Mouse (Mus musculus): ENCODE data around the gene Creb3l2. TPM values are rescaled to one million over a fixed set of nuclear protein-coding genes. Genes with fewer than 3 reads are reported as not detected.

Creb3l2 gene
- polyA plus RNA-seq, 1 experiment from 2014 or later = 5.1 TPM

- no peaks in the 10 kb centered on the region for H3K9me3 ChIP-seq (replicated peaks)
- WGBS (ENCODE audit: insufficient replicate concordance) = 57% methylated on average over 3 of the region's 3 CpGs
- H3K36me3 ChIP-seq = peaks cover 27% of the 10 kb centered on the region
- no peaks in the 10 kb centered on the region for H3K27me3 ChIP-seq (replicated peaks)
- no peak overlapping the region for H3K4me3 ChIP-seq
- no peaks in the 10 kb centered on the region; the same call in 1 of the 2 replicates for H3K4me1 ChIP-seq
- no peak for ATAC-seq
- H3K27ac ChIP-seq = no peak overlapping the region
- no peak overlapping the region for H3K9ac ChIP-seq
- H3K4me2 ChIP-seq = no peak overlapping the region
Observed at GRCm38 (mm10) chr6:37329376-37329775, 112.6 kb downstream of the Creb3l2 start.

GRCm38 (mm10) chr6:37328671-37329070, 113.3 kb downstream of the Creb3l2 start:
- peaks cover 20% of the 10 kb centered on the region; the same call in 1 of the 2 replicates for H3K36me3 ChIP-seq
- H3K27me3 ChIP-seq (replicated peaks) = no peaks in the 10 kb centered on the region
- WGBS (ENCODE audit: insufficient replicate concordance) = 60% methylated on average over 7 of the region's 7 CpGs
- no peak overlapping the region for H3K4me3 ChIP-seq
- H3K9ac ChIP-seq = no peak overlapping the region
- H3K4me2 ChIP-seq = no peak overlapping the region
- ATAC-seq = no peak
- no peaks in the 10 kb centered on the region for H3K9me3 ChIP-seq (replicated peaks)
- no peak overlapping the region for H3K27ac ChIP-seq
- no peaks in the 10 kb centered on the region; the same call in 1 of the 2 replicates for H3K4me1 ChIP-seq

GRCm38 (mm10) chr6:37327519-37327918, 114.4 kb downstream of the Creb3l2 start:
- peaks cover 13% of the 10 kb centered on the region; the same call in 1 of the 2 replicates for H3K36me3 ChIP-seq
- H3K4me2 ChIP-seq = no peak overlapping the region
- no peaks in the 10 kb centered on the region for H3K9me3 ChIP-seq (replicated peaks)
- no peaks in the 10 kb centered on the region for H3K27me3 ChIP-seq (replicated peaks)
- no peaks in the 10 kb centered on the region; the same call in 1 of the 2 replicates for H3K4me1 ChIP-seq
- no peak overlapping the region for H3K9ac ChIP-seq
- H3K27ac ChIP-seq = no peak overlapping the region
- WGBS (ENCODE audit: insufficient replicate concordance) = 58% methylated on average over 6 of the region's 6 CpGs
- no peak overlapping the region for H3K4me3 ChIP-seq
- ATAC-seq = no peak

- no peak overlapping the region for H3K4me3 ChIP-seq
- no peaks in the 10 kb centered on the region for H3K27me3 ChIP-seq (replicated peaks)
- H3K9me3 ChIP-seq (replicated peaks) = no peaks in the 10 kb centered on the region
- no peak overlapping the region for H3K27ac ChIP-seq
- no peak for ATAC-seq
- H3K36me3 ChIP-seq = peaks cover 4% of the 10 kb centered on the region; the same call in 1 of the 2 replicates
- H3K4me1 ChIP-seq = no peaks in the 10 kb centered on the region; the same call in 1 of the 2 replicates
- WGBS (ENCODE audit: insufficient replicate concordance) = 49% methylated on average over 8 of the region's 8 CpGs
- H3K4me2 ChIP-seq = no peak overlapping the region
- H3K9ac ChIP-seq = no peak overlapping the region
Observed at GRCm38 (mm10) chr6:37326603-37326955, 115.4 kb downstream of the Creb3l2 start.

GRCm38 (mm10) chr6:37325906-37326602, 115.9 kb downstream of the Creb3l2 start:
- Histone ChIP-seq H3K4me3 (no peak overlapping the region), H3K36me3 (0 out of 2 replicates have a peak, but pooled peaks cover 3% of the 10 kb centered on the region), H3K4me1 (no peaks in the 10 kb centered on the region; the same call in 1 of the 2 replicates), H3K9ac (no peak overlapping the region), H3K27ac (no peak overlapping the region), H3K27me3 (replicated peaks) (no peaks in the 10 kb centered on the region), H3K4me2 (no peak overlapping the region), H3K9me3 (replicated peaks) (no peaks in the 10 kb centered on the region)
- no peak for ATAC-seq
- WGBS (ENCODE audit: insufficient replicate concordance) = 78% methylated on average over 9 of the region's 9 CpGs

GRCm38 (mm10) chr6:37325076-37325475, 116.9 kb downstream of the Creb3l2 start:
- no peaks in the 10 kb centered on the region; the same call in 1 of the 2 replicates for H3K4me1 ChIP-seq
- WGBS (ENCODE audit: insufficient replicate concordance) = 77% methylated on average over 3 of the region's 3 CpGs
- ATAC-seq = no peak
- H3K36me3 ChIP-seq = no peaks in the 10 kb centered on the region
- H3K27ac ChIP-seq = no peak overlapping the region
- H3K4me3 ChIP-seq = no peak overlapping the region
- no peaks in the 10 kb centered on the region for H3K27me3 ChIP-seq (replicated peaks)
- no peaks in the 10 kb centered on the region for H3K9me3 ChIP-seq (replicated peaks)
- no peak overlapping the region for H3K4me2 ChIP-seq
- H3K9ac ChIP-seq = no peak overlapping the region

GRCm38 (mm10) chr6:37322641-37323040, 119.3 kb downstream of the Creb3l2 start:
- ATAC-seq = no peak
- Histone ChIP-seq H3K4me2 (no peak overlapping the region), H3K9ac (no peak overlapping the region), H3K27me3 (replicated peaks) (no peaks in the 10 kb centered on the region), H3K27ac (no peak overlapping the region), H3K4me1 (no peaks in the 10 kb centered on the region; the same call in 1 of the 2 replicates), H3K9me3 (replicated peaks) (no peaks in the 10 kb centered on the region), H3K4me3 (no peak overlapping the region), H3K36me3 (no peaks in the 10 kb centered on the region)
- 75% methylated on average over 7 of the region's 7 CpGs for WGBS (ENCODE audit: insufficient replicate concordance)

GRCm38 (mm10) chr6:37322088-37322487, 119.9 kb downstream of the Creb3l2 start:
- no peaks in the 10 kb centered on the region for H3K9me3 ChIP-seq (replicated peaks)
- ATAC-seq = no peak
- H3K9ac ChIP-seq = no peak overlapping the region
- no peaks in the 10 kb centered on the region; the same call in 1 of the 2 replicates for H3K4me1 ChIP-seq
- no peak overlapping the region for H3K4me3 ChIP-seq
- no peak overlapping the region for H3K4me2 ChIP-seq
- no peak overlapping the region for H3K27ac ChIP-seq
- no peaks in the 10 kb centered on the region for H3K36me3 ChIP-seq
- no peaks in the 10 kb centered on the region for H3K27me3 ChIP-seq (replicated peaks)
- WGBS (ENCODE audit: insufficient replicate concordance) = 80% methylated on average over 9 of the region's 9 CpGs

- WGBS (ENCODE audit: insufficient replicate concordance) = 67% methylated on average over 5 of the region's 5 CpGs
- Histone ChIP-seq H3K4me1 (no peaks in the 10 kb centered on the region), H3K9me3 (replicated peaks) (no peaks in the 10 kb centered on the region)
Observed at GRCm38 (mm10) chr6:37317904-37318303, 124.0 kb downstream of the Creb3l2 start.

GRCm38 (mm10) chr6:37315440-37315839, 126.5 kb downstream of the Creb3l2 start:
- Histone ChIP-seq H3K36me3 (no peaks in the 10 kb centered on the region), H3K4me1 (no peaks in the 10 kb centered on the region), H3K4me2 (no peak overlapping the region), H3K9me3 (replicated peaks) (no peaks in the 10 kb centered on the region), H3K27ac (no peak overlapping the region), H3K9ac (no peak overlapping the region), H3K27me3 (replicated peaks) (no peaks in the 10 kb centered on the region), H3K4me3 (no peak overlapping the region)
- ATAC-seq = no peak

More at GRCm38 (mm10) chr6:37317904-37318303, 124.0 kb downstream of the Creb3l2 start:
- no peak overlapping the region for H3K4me3 ChIP-seq
- H3K4me2 ChIP-seq = no peak overlapping the region
- no peak for ATAC-seq
- no peaks in the 10 kb centered on the region for H3K27me3 ChIP-seq (replicated peaks)
- H3K27ac ChIP-seq = no peak overlapping the region
- no peaks in the 10 kb centered on the region for H3K36me3 ChIP-seq
- H3K9ac ChIP-seq = no peak overlapping the region

- H3K4me1 ChIP-seq = no peaks in the 10 kb centered on the region
- H3K36me3 ChIP-seq = no peaks in the 10 kb centered on the region
- no peak overlapping the region for H3K4me3 ChIP-seq
- WGBS (ENCODE audit: insufficient replicate concordance) = 59% methylated on average over 4 of the region's 4 CpGs
- no peaks in the 10 kb centered on the region for H3K9me3 ChIP-seq (replicated peaks)
- no peak for ATAC-seq
- H3K27me3 ChIP-seq (replicated peaks) = no peaks in the 10 kb centered on the region
- H3K9ac ChIP-seq = no peak overlapping the region
- H3K27ac ChIP-seq = no peak overlapping the region
- no peak overlapping the region for H3K4me2 ChIP-seq
Observed at GRCm38 (mm10) chr6:37310601-37311000, 131.3 kb downstream of the Creb3l2 start.

- Histone ChIP-seq H3K4me3 (no peak overlapping the region), H3K36me3 (no peaks in the 10 kb centered on the region)
Observed at GRCm38 (mm10) chr6:37306616-37307015, 135.3 kb downstream of the Creb3l2 start.

More at GRCm38 (mm10) chr6:37306616-37307015, 135.3 kb downstream of the Creb3l2 start:
- Histone ChIP-seq H3K9ac (no peak overlapping the region), H3K4me2 (no peak overlapping the region), H3K27me3 (replicated peaks) (peaks cover 6% of the 10 kb centered on the region), H3K27ac (no peak overlapping the region), H3K9me3 (replicated peaks) (no peaks in the 10 kb centered on the region), H3K4me1 (no peaks in the 10 kb centered on the region)
- WGBS (ENCODE audit: insufficient replicate concordance) = 88% methylated on average over 1 of the region's 1 CpGs
- ATAC-seq = no peak

Measured in liver, embryonic 12.5 days (tissue).